ENCODE assay signal across 30 mouse cellular contexts in the genomic region with DNA sequence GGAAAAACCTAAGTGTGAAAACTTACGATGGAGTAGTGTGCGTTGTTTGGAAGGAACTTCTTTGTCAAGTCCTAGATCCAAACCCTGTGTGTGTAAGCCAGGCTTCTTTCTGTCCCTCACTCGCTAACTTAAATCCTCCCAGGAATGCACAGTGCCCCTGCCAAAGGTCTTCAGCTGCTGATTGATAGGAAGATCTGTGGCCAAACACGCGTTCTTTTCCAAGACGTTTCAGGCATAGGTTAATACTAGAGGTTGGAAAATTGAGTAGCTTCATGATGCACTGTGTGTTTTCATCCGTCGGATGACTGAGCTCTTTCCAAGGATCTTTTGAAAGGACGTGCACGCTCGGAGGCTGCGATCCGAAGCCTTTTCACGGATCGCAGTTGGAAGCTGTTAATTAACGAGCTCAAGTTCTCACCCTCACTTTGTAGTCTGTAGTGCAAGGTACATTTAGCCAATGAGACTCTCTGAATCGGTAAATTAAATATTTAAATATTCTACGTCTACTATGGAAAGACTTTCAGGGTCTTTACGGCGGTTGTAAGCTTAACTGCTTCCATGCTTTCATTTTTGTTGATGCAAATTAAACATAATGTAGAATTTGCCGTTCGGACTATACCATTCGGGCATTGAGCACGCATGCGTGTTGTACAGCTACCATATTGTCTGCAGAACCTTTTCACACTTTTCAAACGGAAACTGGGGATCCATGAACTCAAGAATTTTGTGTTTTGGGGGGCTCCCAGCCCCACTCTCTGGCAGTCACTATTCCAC. TPM values are rescaled to one million over a fixed set of nuclear protein-coding genes. Genes with fewer than 3 reads are reported as not detected.
DNase-seq lines count a peak whose midpoint lies in the region; ATAC-seq and TF ChIP-seq lines count a peak whose summit lies in the region.
"Had no signal": no experiment of that assay in that cellular context is flagged by ENCODE, and none has a peak within 500 bp of the region (broad histone marks: within the 10 kb centered on the region; RNA-seq: fewer than 3 reads in every experiment).

No protein-coding gene starts in this region.

- TF ChIP-seq CTCF in hindbrain, postnatal 0 days (IDR thresholded peaks at IDR 0.05; ENCODE audit: low read depth) = no peak

- no peak overlapping the region for H3K4me3 ChIP-seq in hindbrain, postnatal 0 days (ENCODE audit: low read length)
- H3K4me3 ChIP-seq in hindbrain, embryonic 13.5 days = no peak overlapping the region
- peak overlapping the region; percentile 0; the same call in 1 of the 2 replicates for H3K4me3 ChIP-seq in forebrain, embryonic 10.5 days
- H3K4me3 ChIP-seq in forebrain, embryonic 15.5 days = peak overlapping the region; percentile 34
- H3K4me3 ChIP-seq: embryonic facial prominence, embryonic 10.5 days; embryonic facial prominence, embryonic 15.5 days; hindbrain, embryonic 10.5 days; limb, embryonic 13.5 days; lung, embryonic 15.5 days; midbrain, embryonic 10.5 days; midbrain, embryonic 15.5 days; neural tube, embryonic 15.5 days had no signal

- 0 out of 2 replicates have a peak overlapping the region, but pooled peaks have one; percentile 1 for H3K4me2 ChIP-seq in hindbrain, postnatal 0 days (ENCODE audit: low read depth, low read length)
- H3K4me2 ChIP-seq in hindbrain, embryonic 13.5 days = no peak overlapping the region
- H3K4me2 ChIP-seq in forebrain, embryonic 15.5 days (replicated peaks) = peak overlapping the region; percentile 45
- H3K4me2 ChIP-seq: embryonic facial prominence, embryonic 15.5 days; limb, embryonic 13.5 days; liver, embryonic 11.5 days; lung, embryonic 15.5 days; midbrain, embryonic 15.5 days; neural tube, embryonic 15.5 days had no signal

- no peaks in the 10 kb centered on the region for H3K36me3 ChIP-seq in hindbrain, postnatal 0 days (ENCODE audit: insufficient read depth, low read length)
- no peaks in the 10 kb centered on the region for H3K36me3 ChIP-seq in hindbrain, embryonic 13.5 days
- H3K36me3 ChIP-seq in forebrain, embryonic 10.5 days (replicated peaks) = peaks cover 32% of the 10 kb centered on the region
- H3K36me3 ChIP-seq in forebrain, embryonic 15.5 days = no peaks in the 10 kb centered on the region
- H3K36me3 ChIP-seq: embryonic facial prominence, embryonic 15.5 days; lung, embryonic 15.5 days; midbrain, embryonic 15.5 days; neural tube, embryonic 15.5 days had no signal

- H3K27me3 ChIP-seq in hindbrain, postnatal 0 days (ENCODE audit: insufficient read depth, low read length) = no peaks in the 10 kb centered on the region
- no peaks in the 10 kb centered on the region for H3K27me3 ChIP-seq in hindbrain, embryonic 13.5 days
- no peaks in the 10 kb centered on the region for H3K27me3 ChIP-seq in forebrain, embryonic 10.5 days (ENCODE audit: poor library complexity, severe bottlenecking)
- no peaks in the 10 kb centered on the region for H3K27me3 ChIP-seq in forebrain, embryonic 15.5 days
- H3K27me3 ChIP-seq: embryonic facial prominence, embryonic 15.5 days; limb, embryonic 13.5 days; lung, embryonic 15.5 days; midbrain, embryonic 15.5 days; neural tube, embryonic 15.5 days had no signal

- no peak for DNase-seq in hindbrain, postnatal 0 days (ENCODE audit: low spot score)
- peak; percentile 44 for DNase-seq in R1 (ENCODE audit: low read depth, low spot score)
- no peak for DNase-seq in forebrain, embryonic 10.5 days (ENCODE audit: extremely low spot score, low spot score)
- DNase-seq in layer of hippocampus, adult 18-20 months (ENCODE audit: low spot score in 2 of 2) = no peak
- DNase-seq in embryo, embryonic 10.5 days (ENCODE audit: low spot score) = no peak
- DNase-seq: adrenal gland, postnatal 25 days; cerebellum, adult 18-20 months; cerebellum, postnatal 10 days; heart, postnatal 14 days; kidney, postnatal 36 days; retina, postnatal 1 day; right cerebral cortex, postnatal 14 days; spleen, adult 18-20 months; thymus, adult 18-20 months; thymus, postnatal 36 days had no signal

- H3K4me1 ChIP-seq in hindbrain, postnatal 0 days (ENCODE audit: insufficient read depth, low read length) = no peaks in the 10 kb centered on the region
- peaks cover 10% of the 10 kb centered on the region for H3K4me1 ChIP-seq in hindbrain, embryonic 13.5 days (replicated peaks)
- peaks cover 47% of the 10 kb centered on the region for H3K4me1 ChIP-seq in forebrain, embryonic 10.5 days
- H3K4me1 ChIP-seq in forebrain, embryonic 15.5 days = peaks cover 18% of the 10 kb centered on the region
- H3K4me1 ChIP-seq: limb, embryonic 13.5 days had no signal

- WGBS in hindbrain, postnatal 0 days = 82% methylated on average over 26 of the region's 26 CpGs
- 84% methylated on average over 26 of the region's 26 CpGs for WGBS in hindbrain, embryonic 13.5 days
- 62% methylated on average over 26 of the region's 26 CpGs for WGBS in forebrain, embryonic 10.5 days
- WGBS in forebrain, embryonic 15.5 days = 23% methylated on average over 26 of the region's 26 CpGs

- H3K9ac ChIP-seq in hindbrain, postnatal 0 days (replicated peaks; ENCODE audit: low read length) = no peak overlapping the region
- H3K9ac ChIP-seq in hindbrain, embryonic 13.5 days = no peak overlapping the region
- no peak overlapping the region for H3K9ac ChIP-seq in forebrain, embryonic 15.5 days (replicated peaks)
- H3K9ac ChIP-seq: embryonic facial prominence, embryonic 15.5 days; limb, embryonic 13.5 days; lung, embryonic 15.5 days; midbrain, embryonic 15.5 days; neural tube, embryonic 15.5 days had no signal

- H3K27ac ChIP-seq in hindbrain, postnatal 0 days = no peak overlapping the region
- no peak overlapping the region for H3K27ac ChIP-seq in hindbrain, embryonic 13.5 days
- H3K27ac ChIP-seq in forebrain, embryonic 10.5 days = peak overlapping the region; percentile 78
- peak overlapping the region; percentile 19 for H3K27ac ChIP-seq in forebrain, embryonic 15.5 days (replicated peaks)
- H3K27ac ChIP-seq: embryonic facial prominence, embryonic 10.5 days; embryonic facial prominence, embryonic 15.5 days; limb, embryonic 13.5 days; lung, embryonic 15.5 days; midbrain, embryonic 10.5 days; midbrain, embryonic 15.5 days; neural tube, embryonic 15.5 days; stomach, postnatal 0 days had no signal

- peaks cover 3% of the 10 kb centered on the region; the same call in 1 of the 2 replicates for H3K9me3 ChIP-seq in hindbrain, postnatal 0 days (ENCODE audit: low read length)
- H3K9me3 ChIP-seq in hindbrain, embryonic 13.5 days = no peaks in the 10 kb centered on the region; the same call in 1 of the 2 replicates
- peaks cover 4% of the 10 kb centered on the region; the same call in 1 of the 2 replicates for H3K9me3 ChIP-seq in forebrain, embryonic 10.5 days
- H3K9me3 ChIP-seq in forebrain, embryonic 15.5 days = no peaks in the 10 kb centered on the region
- H3K9me3 ChIP-seq: embryonic facial prominence, embryonic 15.5 days; hindbrain, embryonic 10.5 days; lung, embryonic 15.5 days; midbrain, embryonic 15.5 days; neural tube, embryonic 15.5 days had no signal

- no peak for ATAC-seq in hindbrain, postnatal 0 days
- ATAC-seq in hindbrain, embryonic 13.5 days (ENCODE audit: low FRiP score) = no peak
- ATAC-seq in forebrain, embryonic 15.5 days (replicated peaks) = peak; percentile 72
- ATAC-seq: hindbrain, embryonic 16.5 days; intestine, embryonic 16.5 days; midbrain, embryonic 15.5 days had no signal

RNA-seq across cellular contexts. Expression of a gene that starts 33.2 kb away (rescaled TPM):
- total RNA-seq in hindbrain, postnatal 0 days (2014; rRNA removed) = 4.7 and 5.6 TPM in 2 replicates
- polyA plus RNA-seq in hindbrain, postnatal 0 days (2015; fragmentation: Nextera tagmentation; extraction: Ambion mirVana) = 3.0 and 3.5 TPM in 2 replicates
- polyA plus RNA-seq in hindbrain, embryonic 13.5 days (2015; fragmentation: Nextera tagmentation; extraction: Ambion mirVana) = 3.2 and 4.6 TPM in 2 replicates
- polyA plus RNA-seq in forebrain, embryonic 10.5 days (2016; fragmentation: Nextera tagmentation; extraction: Ambion mirVana) = 12.7 and 14.7 TPM in 2 replicates
- 2.8 and 2.9 TPM in 2 replicates for polyA plus RNA-seq in forebrain, embryonic 15.5 days (2015; fragmentation: Nextera tagmentation; extraction: Ambion mirVana)
- total RNA-seq in layer of hippocampus, adult 18-20 months (2021) = 1 to 10 TPM; 2.6 to 2.7 TPM
- total RNA-seq: common myeloid progenitor, adult 5-6 weeks had no signal

Comparison
In these comparisons a context has a peak if more than half of its experiments do, and no peak if none do; other contexts are left out.
1. H3K27ac ChIP-seq: peak in forebrain, embryonic 10.5 days (single experiment) and forebrain, embryonic 15.5 days (single experiment); none in hindbrain, postnatal 0 days (single experiment) and hindbrain, embryonic 13.5 days (single experiment).
2. H3K4me3 ChIP-seq: peak in forebrain, embryonic 10.5 days (single experiment) and forebrain, embryonic 15.5 days (single experiment); none in hindbrain, postnatal 0 days (single experiment) and hindbrain, embryonic 13.5 days (single experiment).